ENCODE assay signal across 8 mouse cellular contexts in the genomic region with DNA sequence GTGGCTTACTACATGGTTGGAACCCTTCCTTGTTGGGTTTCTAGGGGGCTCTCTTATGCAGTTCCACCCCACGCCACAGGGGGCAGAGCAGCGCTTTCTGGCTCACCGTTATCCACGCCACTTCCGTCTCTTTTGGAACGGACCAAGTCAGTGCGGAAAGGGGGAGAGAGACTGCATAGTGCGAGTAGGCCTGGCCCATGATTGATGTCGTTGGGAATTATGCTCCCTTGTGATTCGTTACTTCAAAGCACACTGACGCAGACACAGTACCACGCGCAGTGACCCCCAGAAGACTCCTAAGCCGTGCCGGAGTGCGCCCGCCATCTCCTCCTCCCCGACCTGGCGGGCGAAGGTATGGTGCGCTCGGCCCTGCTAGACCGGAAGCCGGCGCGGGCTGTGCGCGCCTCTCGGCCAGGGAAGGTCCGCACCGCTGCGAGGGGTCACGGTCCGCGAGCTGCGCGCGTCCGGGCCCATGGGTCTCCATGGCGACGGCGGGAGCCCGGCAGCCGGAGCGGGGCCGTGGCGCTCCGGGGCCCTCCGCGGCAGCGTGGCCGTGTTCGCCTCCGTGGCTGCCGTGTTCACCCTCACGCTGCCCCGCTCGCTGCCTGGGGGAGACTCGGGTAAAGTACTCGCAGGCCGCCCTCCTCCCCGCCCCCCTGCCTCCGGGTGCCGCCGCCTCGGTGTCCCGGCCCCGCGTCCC. TPM values are rescaled to one million over a fixed set of nuclear protein-coding genes. Genes with fewer than 3 reads are reported as not detected.
DNase-seq lines count a peak whose midpoint lies in the region; ATAC-seq lines count a peak whose summit lies in the region.

A gene (plus strand): TSS at position 141 of the 700 bp plus-strand sequence.

- peak within 1 kb of the TSS; percentile 42 for H3K4me2 ChIP-seq in hindbrain, embryonic 11.5 days (replicated peaks; ENCODE audit: low read depth, low read length)

- no peaks in the 10 kb centered on the region for H3K9me3 ChIP-seq in hindbrain, embryonic 11.5 days (ENCODE audit: control insufficient read depth, low read length)

- ATAC-seq in hindbrain, embryonic 11.5 days (ENCODE audit: low FRiP score): peak; percentile 99

- H3K9ac ChIP-seq in hindbrain, embryonic 11.5 days (ENCODE audit: low read depth, low read length): peak within 1 kb of the TSS; percentile 84

- H3K4me1 ChIP-seq in hindbrain, embryonic 11.5 days (replicated peaks; ENCODE audit: control insufficient read depth, insufficient read depth, low read length): no peaks in the 10 kb centered on the region; the same call in 1 of the 2 replicates

- no peaks in the 10 kb centered on the region for H3K27me3 ChIP-seq in hindbrain, embryonic 11.5 days (ENCODE audit: control insufficient read depth, insufficient read depth, low read length)

- DNase-seq in Muller cell, postnatal 12 days (ENCODE audit: inconsistent ontology term): peak; percentile 96
- peak; percentile 92 for DNase-seq in cerebellum, adult 9-11 months
- DNase-seq in frontal cortex, adult 2 months (ENCODE audit: extremely low spot score in 1 of 2, low spot score in 1 of 2): peak; percentile 85 to 96
- peak; percentile 97 for DNase-seq in hindbrain, embryonic 11.5 days (ENCODE audit: low spot score)
- DNase-seq in layer of hippocampus, postnatal 10 days (ENCODE audit: low spot score in 2 of 2): peak; percentile 97
- peak; percentile 95 for DNase-seq in lung, postnatal 10 days
- peak; percentile 91 for DNase-seq in ovary, postnatal 36 days (ENCODE audit: low spot score)
- DNase-seq in thymus, postnatal 25 days: peak; percentile 95

- H3K36me3 ChIP-seq in hindbrain, embryonic 11.5 days (ENCODE audit: control insufficient read depth, insufficient read depth, low read length): no peaks in the 10 kb centered on the region

- H3K4me3 ChIP-seq in hindbrain, embryonic 11.5 days (ENCODE audit: low read depth, low read length): peak within 1 kb of the TSS; percentile 96

- under 1% methylated on average over 61 of the region's 69 CpGs for WGBS in hindbrain, embryonic 11.5 days

- H3K27ac ChIP-seq in hindbrain, embryonic 11.5 days (ENCODE audit: low read depth, low read length): peak within 1 kb of the TSS; percentile 70

RNA-seq across cellular contexts. Expression of the gene that starts here (rescaled TPM):
- polyA plus RNA-seq in frontal cortex, adult 2 months (2012; rRNA removed): 20.1 and 20.3 TPM in 2 replicates
- polyA plus RNA-seq in hindbrain, embryonic 11.5 days (2014; fragmentation: Nextera tagmentation; extraction: Ambion mirVana): 23.3 and 24.6 TPM in 2 replicates
- 10 to 100 TPM; 19.1 to 21.8 TPM for total RNA-seq in layer of hippocampus, postnatal 10 days (2021)

Comparison
In these comparisons a context has a peak if more than half of its experiments do, and no peak if none do; other contexts are left out.
1. Peak in every context shown above with its lines: DNase-seq, ATAC-seq, H3K4me3 ChIP-seq and H3K27ac ChIP-seq.